Mouse (Mus musculus): Measurements from ENCODE around the gene Eml6. TPM values are rescaled to one million over a fixed set of nuclear protein-coding genes. Genes with fewer than 3 reads are reported as not detected.

The Eml6 gene
- polyA plus RNA-seq, 1 experiment from 2014 or later, result 0.88 TPM

- no peak for ATAC-seq (replicated peaks; ENCODE audit: extremely low read depth, insufficient read depth, low FRiP score)
- Histone ChIP-seq H3K9ac (ENCODE audit: low read length) (no peak overlapping the region), H3K4me2 (ENCODE audit: low read depth, low read length) (no peak overlapping the region), H3K4me3 (ENCODE audit: low read length) (no peak overlapping the region), H3K36me3 (ENCODE audit: control insufficient read depth, insufficient read depth) (no peaks in the 10 kb centered on the region), H3K9me3 (replicated peaks; ENCODE audit: control insufficient read depth, low read length) (no peaks in the 10 kb centered on the region), H3K27me3 (ENCODE audit: control insufficient read depth, insufficient read depth, low read length) (no peaks in the 10 kb centered on the region), H3K27ac (ENCODE audit: low read length) (no peak overlapping the region), H3K4me1 (ENCODE audit: control insufficient read depth, insufficient read depth, low read length) (no peaks in the 10 kb centered on the region)
- 81% methylated on average over 2 of the region's 2 CpGs for WGBS
These were observed 155.7 kb downstream of the Eml6 start for GRCm38 (mm10) chr11:29870174-29870573.

- H3K36me3 ChIP-seq (ENCODE audit: control insufficient read depth, insufficient read depth), result no peaks in the 10 kb centered on the region
- H3K9ac ChIP-seq (ENCODE audit: low read length), result no peak overlapping the region
- no peak overlapping the region for H3K4me3 ChIP-seq (ENCODE audit: low read length)
- no peak for ATAC-seq (replicated peaks; ENCODE audit: extremely low read depth, insufficient read depth, low FRiP score)
- no peak overlapping the region for H3K27ac ChIP-seq (ENCODE audit: low read length)
- H3K4me2 ChIP-seq (ENCODE audit: low read depth, low read length), result no peak overlapping the region
- no peaks in the 10 kb centered on the region for H3K27me3 ChIP-seq (ENCODE audit: control insufficient read depth, insufficient read depth, low read length)
- H3K9me3 ChIP-seq (replicated peaks; ENCODE audit: control insufficient read depth, low read length), result no peaks in the 10 kb centered on the region
- H3K4me1 ChIP-seq (ENCODE audit: control insufficient read depth, insufficient read depth, low read length), result no peaks in the 10 kb centered on the region
These were observed 161.6 kb downstream of the Eml6 start for GRCm38 (mm10) chr11:29864269-29864668.

- no peaks in the 10 kb centered on the region for H3K27me3 ChIP-seq (ENCODE audit: control insufficient read depth, insufficient read depth, low read length)
- H3K4me3 ChIP-seq (ENCODE audit: low read length), result no peak overlapping the region
- WGBS, result 46% methylated on average over 2 of the region's 2 CpGs
- no peaks in the 10 kb centered on the region for H3K4me1 ChIP-seq (ENCODE audit: control insufficient read depth, insufficient read depth, low read length)
- no peaks in the 10 kb centered on the region for H3K36me3 ChIP-seq (ENCODE audit: control insufficient read depth, insufficient read depth)
- no peak overlapping the region for H3K27ac ChIP-seq (ENCODE audit: low read length)
- ATAC-seq (replicated peaks; ENCODE audit: extremely low read depth, insufficient read depth, low FRiP score), result no peak
- H3K4me2 ChIP-seq (ENCODE audit: low read depth, low read length), result no peak overlapping the region
- no peaks in the 10 kb centered on the region for H3K9me3 ChIP-seq (replicated peaks; ENCODE audit: control insufficient read depth, low read length)
- H3K9ac ChIP-seq (ENCODE audit: low read length), result no peak overlapping the region
These were observed 164.0 kb downstream of the Eml6 start for GRCm38 (mm10) chr11:29861750-29862397.

- WGBS, result 73% methylated on average over 2 of the region's 2 CpGs
- no peaks in the 10 kb centered on the region for H3K9me3 ChIP-seq (replicated peaks; ENCODE audit: control insufficient read depth, low read length)
These were observed 164.8 kb downstream of the Eml6 start for GRCm38 (mm10) chr11:29861040-29861439.

GRCm38 (mm10) chr11:29840606-29841227, 185.1 kb downstream of the Eml6 start:
- WGBS, result 81% methylated on average over 3 of the region's 3 CpGs

More at GRCm38 (mm10) chr11:29861040-29861439, 164.8 kb downstream of the Eml6 start:
- Histone ChIP-seq H3K36me3 (ENCODE audit: control insufficient read depth, insufficient read depth) (no peaks in the 10 kb centered on the region), H3K4me1 (ENCODE audit: control insufficient read depth, insufficient read depth, low read length) (no peaks in the 10 kb centered on the region), H3K4me3 (ENCODE audit: low read length) (no peak overlapping the region), H3K27ac (ENCODE audit: low read length) (no peak overlapping the region), H3K4me2 (ENCODE audit: low read depth, low read length) (no peak overlapping the region), H3K9ac (ENCODE audit: low read length) (no peak overlapping the region), H3K27me3 (ENCODE audit: control insufficient read depth, insufficient read depth, low read length) (no peaks in the 10 kb centered on the region)
- no peak for ATAC-seq (replicated peaks; ENCODE audit: extremely low read depth, insufficient read depth, low FRiP score)

GRCm38 (mm10) chr11:29839781-29840180, 186.1 kb downstream of the Eml6 start:
- Histone ChIP-seq H3K36me3 (ENCODE audit: control insufficient read depth, insufficient read depth) (no peaks in the 10 kb centered on the region), H3K9me3 (replicated peaks; ENCODE audit: control insufficient read depth, low read length) (no peaks in the 10 kb centered on the region), H3K4me2 (ENCODE audit: low read depth, low read length) (no peak overlapping the region), H3K4me3 (ENCODE audit: low read length) (no peak overlapping the region), H3K27ac (ENCODE audit: low read length) (peak overlapping the region; percentile 73), H3K9ac (ENCODE audit: low read length) (no peak overlapping the region), H3K27me3 (ENCODE audit: control insufficient read depth, insufficient read depth, low read length) (no peaks in the 10 kb centered on the region), H3K4me1 (ENCODE audit: control insufficient read depth, insufficient read depth, low read length) (peaks cover 9% of the 10 kb centered on the region)
- peak; percentile 99 for ATAC-seq (replicated peaks; ENCODE audit: extremely low read depth, insufficient read depth, low FRiP score)
- WGBS, result 12% methylated on average over 3 of the region's 3 CpGs

More at GRCm38 (mm10) chr11:29840606-29841227, 185.1 kb downstream of the Eml6 start:
- Histone ChIP-seq H3K4me3 (ENCODE audit: low read length) (no peak overlapping the region), H3K4me2 (ENCODE audit: low read depth, low read length) (no peak overlapping the region), H3K4me1 (ENCODE audit: control insufficient read depth, insufficient read depth, low read length) (peaks cover 9% of the 10 kb centered on the region), H3K36me3 (ENCODE audit: control insufficient read depth, insufficient read depth) (no peaks in the 10 kb centered on the region), H3K27me3 (ENCODE audit: control insufficient read depth, insufficient read depth, low read length) (no peaks in the 10 kb centered on the region), H3K9ac (ENCODE audit: low read length) (no peak overlapping the region), H3K9me3 (replicated peaks; ENCODE audit: control insufficient read depth, low read length) (no peaks in the 10 kb centered on the region), H3K27ac (ENCODE audit: low read length) (peak overlapping the region; percentile 73)
- ATAC-seq (replicated peaks; ENCODE audit: extremely low read depth, insufficient read depth, low FRiP score), result no peak

GRCm38 (mm10) chr11:29837066-29837465, 188.8 kb downstream of the Eml6 start:
- H3K9ac ChIP-seq (ENCODE audit: low read length), result no peak overlapping the region
- peaks cover 9% of the 10 kb centered on the region for H3K4me1 ChIP-seq (ENCODE audit: control insufficient read depth, insufficient read depth, low read length)
- H3K9me3 ChIP-seq (replicated peaks; ENCODE audit: control insufficient read depth, low read length), result no peaks in the 10 kb centered on the region
- H3K4me2 ChIP-seq (ENCODE audit: low read depth, low read length), result no peak overlapping the region
- no peak overlapping the region for H3K4me3 ChIP-seq (ENCODE audit: low read length)
- H3K27ac ChIP-seq (ENCODE audit: low read length), result no peak overlapping the region
- no peaks in the 10 kb centered on the region for H3K36me3 ChIP-seq (ENCODE audit: control insufficient read depth, insufficient read depth)
- no peaks in the 10 kb centered on the region for H3K27me3 ChIP-seq (ENCODE audit: control insufficient read depth, insufficient read depth, low read length)
- ATAC-seq (replicated peaks; ENCODE audit: extremely low read depth, insufficient read depth, low FRiP score), result no peak

- no peaks in the 10 kb centered on the region for H3K9me3 ChIP-seq (replicated peaks; ENCODE audit: control insufficient read depth, low read length)
- 0 out of 2 replicates have a peak, but pooled peaks cover 4% of the 10 kb centered on the region for H3K27me3 ChIP-seq (ENCODE audit: control insufficient read depth, insufficient read depth, low read length)
- no peak overlapping the region for H3K9ac ChIP-seq (ENCODE audit: low read length)
- peaks cover 5% of the 10 kb centered on the region for H3K4me1 ChIP-seq (ENCODE audit: control insufficient read depth, insufficient read depth, low read length)
- H3K27ac ChIP-seq (ENCODE audit: low read length), result no peak overlapping the region
- no peaks in the 10 kb centered on the region for H3K36me3 ChIP-seq (ENCODE audit: control insufficient read depth, insufficient read depth)
- WGBS, result 70% methylated on average over 2 of the region's 2 CpGs
- no peak overlapping the region for H3K4me2 ChIP-seq (ENCODE audit: low read depth, low read length)
- ATAC-seq (replicated peaks; ENCODE audit: extremely low read depth, insufficient read depth, low FRiP score), result no peak
- no peak overlapping the region for H3K4me3 ChIP-seq (ENCODE audit: low read length)
These were observed 198.1 kb downstream of the Eml6 start for GRCm38 (mm10) chr11:29827729-29828128.

- 83% methylated on average over 1 of the region's 1 CpGs for WGBS
- Histone ChIP-seq H3K4me2 (ENCODE audit: low read depth, low read length) (no peak overlapping the region), H3K9me3 (replicated peaks; ENCODE audit: control insufficient read depth, low read length) (no peaks in the 10 kb centered on the region), H3K9ac (ENCODE audit: low read length) (no peak overlapping the region), H3K4me3 (ENCODE audit: low read length) (no peak overlapping the region), H3K4me1 (ENCODE audit: control insufficient read depth, insufficient read depth, low read length) (peaks cover 5% of the 10 kb centered on the region), H3K27me3 (ENCODE audit: control insufficient read depth, insufficient read depth, low read length) (0 out of 2 replicates have a peak, but pooled peaks cover 4% of the 10 kb centered on the region), H3K36me3 (ENCODE audit: control insufficient read depth, insufficient read depth) (no peaks in the 10 kb centered on the region), H3K27ac (ENCODE audit: low read length) (no peak overlapping the region)
- no peak for ATAC-seq (replicated peaks; ENCODE audit: extremely low read depth, insufficient read depth, low FRiP score)
These were observed 199.8 kb downstream of the Eml6 start for GRCm38 (mm10) chr11:29826001-29826400.

Measured in heart, embryonic 16.5 days (tissue).